Mouse (Mus musculus): Measurements from ENCODE around the gene Gnai2.

Gene Gnai2

GRCm38 (mm10) chr9:107568331-107569261 lies 66.6 kb downstream of the Gnai2 start:
- peak; percentile 95 for DNase-seq (ENCODE audit: low read depth, low spot score)

GRCm38 (mm10) chr9:107567702-107568319 lies 67.4 kb downstream of the Gnai2 start, which contains the start of gene Hyal2:
Gene Hyal2 (plus strand): TSS chr9:107567945.
- DNase-seq (ENCODE audit: low read depth, low spot score): no peak

- no peak for DNase-seq (ENCODE audit: low read depth, low spot score)
These were observed 68.3 kb downstream of the Gnai2 start for GRCm38 (mm10) chr9:107566855-107567254.

- peak; percentile 69 for DNase-seq (ENCODE audit: low read depth, low spot score)
These were observed 69.0 kb downstream of the Gnai2 start for GRCm38 (mm10) chr9:107566041-107566709.

GRCm38 (mm10) chr9:107565556-107565955 lies 69.6 kb downstream of the Gnai2 start:
- DNase-seq (ENCODE audit: low read depth, low spot score): peak; percentile 43
